Mouse (Mus musculus): Measurements from ENCODE around the gene Asphd2.

DNA sequence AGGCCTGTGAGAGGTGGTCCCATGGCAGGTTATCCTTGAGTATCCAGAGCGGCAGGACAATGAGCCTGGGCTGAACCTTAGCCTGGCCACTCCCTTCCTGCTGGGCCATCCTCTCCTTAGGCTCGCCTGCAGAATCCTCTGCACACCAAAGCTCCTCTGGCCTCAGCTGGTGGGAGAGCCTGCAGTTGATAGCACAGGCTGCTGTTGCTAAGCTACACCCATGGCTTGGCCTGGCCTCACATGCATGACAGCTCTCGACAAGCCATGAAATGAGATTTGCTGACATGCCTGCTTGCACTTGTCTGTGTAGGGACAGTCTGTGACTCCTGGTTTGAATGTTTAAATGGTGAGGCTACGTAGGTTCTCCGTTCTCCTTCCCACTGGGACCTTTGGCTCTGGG is 22.0 kb upstream of the Asphd2 start:
- TF ChIP-seq POLR2A (IDR thresholded peaks at IDR 0.05; ENCODE audit: control insufficient read depth, low read depth, low read length) (no peak), CTCF (IDR thresholded peaks at IDR 0.05; ENCODE audit: control insufficient read depth, insufficient read depth, insufficient replicate concordance, low read depth, low read length) (no peak)
